Mouse (Mus musculus) regulatory T cell (primary cell): ENCODE results near the gene Pnpt1.

Experiments used
- in situ Hi-C: fragments of 300-600 bp; cut with MboI, MseI; formaldehyde crosslinking; loops from one replicate; pipeline ENCODE4 v1.15.1; 2025; ENCODE audit warnings: high pct_unique_total_duplicates

Gene Pnpt1

GRCm38 (mm10) chr11:29130385-29131355 is at the start of gene Pnpt1:
Gene Pnpt1, plus strand, starts transcription at chr11:29130744.
- in situ Hi-C loops: no loop called here

- in situ Hi-C loops: no loop called here
These were observed 38.1 kb upstream of the Pnpt1 start for GRCm38 (mm10) chr11:29092403-29092802.

- in situ Hi-C loops: no loop called here
These were observed 31.6 kb upstream of the Pnpt1 start for GRCm38 (mm10) chr11:29098926-29099325.

- in situ Hi-C loops: no loop called here
These were observed 621 bp upstream of the Pnpt1 start for GRCm38 (mm10) chr11:29129862-29130384.

GRCm38 (mm10) chr11:29140671-29141070 is 10.1 kb downstream of the Pnpt1 start:
- in situ Hi-C loops: no loop called here

GRCm38 (mm10) chr11:29148901-29149300 is 18.4 kb downstream of the Pnpt1 start:
- in situ Hi-C loops: no loop called here

- in situ Hi-C loops: no loop called here
These were observed 33.0 kb downstream of the Pnpt1 start for GRCm38 (mm10) chr11:29163569-29163968.

GRCm38 (mm10) chr11:29171959-29172391 is 41.4 kb downstream of the Pnpt1 start:
- in situ Hi-C loops: no loop called here

GRCm38 (mm10) chr11:29172563-29173124 is 42.1 kb downstream of the Pnpt1 start, which contains the start of gene Ppp4r3b:
Gene Ppp4r3b, plus strand, starts transcription at chr11:29172890.
- in situ Hi-C loops: no loop called here

GRCm38 (mm10) chr11:29173125-29173631 is 42.6 kb downstream of the Pnpt1 start:
- in situ Hi-C loops: no loop called here

GRCm38 (mm10) chr11:29173706-29174436 is 43.3 kb downstream of the Pnpt1 start:
- in situ Hi-C loops: no loop called here

- in situ Hi-C loops: loop anchor here (5.0 kb wide), 1 partner anchor 38 kb away; no protein-coding TSS in a partner anchor
These were observed 48.8 kb downstream of the Pnpt1 start for GRCm38 (mm10) chr11:29179319-29179718.

- in situ Hi-C loops: no loop called here
These were observed 50.1 kb downstream of the Pnpt1 start for GRCm38 (mm10) chr11:29180657-29181056.

- in situ Hi-C loops: no loop called here
These were observed 51.2 kb downstream of the Pnpt1 start for GRCm38 (mm10) chr11:29181751-29182150.

GRCm38 (mm10) chr11:29188981-29189380 is 58.4 kb downstream of the Pnpt1 start:
- in situ Hi-C loops: no loop called here

- in situ Hi-C loops: loop anchor here (25.0 kb wide), 1 partner anchor 934 kb away; no protein-coding TSS in a partner anchor
These were observed 73.1 kb downstream of the Pnpt1 start for GRCm38 (mm10) chr11:29203653-29204052.

- in situ Hi-C loops: loop anchor here (25.0 kb wide), 1 partner anchor 928 kb away; no protein-coding TSS in a partner anchor
These were observed 79.2 kb downstream of the Pnpt1 start for GRCm38 (mm10) chr11:29209774-29210173.
